Mouse (Mus musculus): Measurements from ENCODE around the gene Znhit3. TPM values are rescaled to one million over a fixed set of nuclear protein-coding genes. Genes with fewer than 3 reads are reported as not detected.
"Not testable (repeated sequence)": the region's sequence is repeated elsewhere in the genome, so short reads cannot be mapped to it uniquely, and the experiment has no call there.

Znhit3 gene
- polyA plus RNA-seq, 1 experiment from 2014 or later, result 91.9 TPM

DNA sequence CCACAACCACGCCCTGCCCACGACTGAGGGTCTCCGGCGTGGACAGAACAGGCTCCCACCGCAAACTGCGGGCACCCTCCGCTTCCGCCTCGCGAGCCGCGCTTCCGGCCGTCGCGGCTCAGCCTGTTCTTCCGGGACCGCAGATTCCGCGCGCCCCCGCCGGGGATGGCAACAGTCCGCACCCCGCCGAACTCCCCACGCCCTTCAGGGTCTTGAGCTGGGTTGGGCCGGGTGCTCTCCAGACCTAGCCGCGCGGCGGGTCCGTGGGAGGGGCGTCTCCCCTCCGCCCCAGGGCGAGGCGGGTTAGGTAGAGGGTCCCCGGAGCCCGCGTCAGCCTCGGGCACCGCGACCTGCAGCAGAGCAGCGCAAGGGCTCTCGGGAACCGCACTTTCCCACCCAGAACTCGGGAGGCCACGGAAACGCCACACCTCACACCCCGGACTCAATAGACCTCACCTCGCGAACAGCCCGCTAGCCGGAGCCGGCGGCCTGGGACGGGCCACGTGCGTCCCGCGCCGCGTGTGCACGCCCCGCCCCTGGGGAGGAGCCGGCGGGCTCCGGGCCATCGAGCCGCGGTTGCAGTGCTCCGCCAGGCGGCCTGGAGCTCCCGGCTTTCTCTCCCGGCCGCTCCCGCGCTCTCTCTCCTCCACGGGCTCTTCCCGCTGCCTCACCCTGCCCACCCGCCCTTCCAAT is 36.2 kb downstream of the Znhit3 start, which contains the start of the genes Myo19 and Pigw:
Myo19 (plus strand) TSS at position 377 of the 693 bp plus-strand sequence.
Pigw (minus strand) TSS at position 514 of the 693 bp plus-strand sequence.
- Histone ChIP-seq H3K4me2 (peak within 1 kb of the TSS; percentile 95), H3K27me3 (replicated peaks; ENCODE audit: control insufficient read depth, insufficient read depth, low read length) (no peaks in the 10 kb centered on the region), H3K27ac (ENCODE audit: low read depth, low read length) (peak within 1 kb of the TSS; percentile 92), H3K9ac (ENCODE audit: low read depth, low read length) (peak within 1 kb of the TSS; percentile 95), H3K9me3 (ENCODE audit: control insufficient read depth, low read length) (no peaks in the 10 kb centered on the region), H3K4me3 (ENCODE audit: low read depth, low read length) (peak within 1 kb of the TSS; percentile 88), H3K4me1 (replicated peaks; ENCODE audit: control insufficient read depth, insufficient read depth, low read length) (peaks cover 13% of the 10 kb centered on the region), H3K36me3 (ENCODE audit: control insufficient read depth, insufficient read depth, low read length) (peaks cover 21% of the 10 kb centered on the region)
- under 1% methylated on average over 79 of the region's 81 CpGs for WGBS
- DNase-seq (ENCODE audit: low spot score), result peak; percentile 84
- ATAC-seq (replicated peaks; ENCODE audit: low FRiP score), result peak; percentile 94

DNA sequence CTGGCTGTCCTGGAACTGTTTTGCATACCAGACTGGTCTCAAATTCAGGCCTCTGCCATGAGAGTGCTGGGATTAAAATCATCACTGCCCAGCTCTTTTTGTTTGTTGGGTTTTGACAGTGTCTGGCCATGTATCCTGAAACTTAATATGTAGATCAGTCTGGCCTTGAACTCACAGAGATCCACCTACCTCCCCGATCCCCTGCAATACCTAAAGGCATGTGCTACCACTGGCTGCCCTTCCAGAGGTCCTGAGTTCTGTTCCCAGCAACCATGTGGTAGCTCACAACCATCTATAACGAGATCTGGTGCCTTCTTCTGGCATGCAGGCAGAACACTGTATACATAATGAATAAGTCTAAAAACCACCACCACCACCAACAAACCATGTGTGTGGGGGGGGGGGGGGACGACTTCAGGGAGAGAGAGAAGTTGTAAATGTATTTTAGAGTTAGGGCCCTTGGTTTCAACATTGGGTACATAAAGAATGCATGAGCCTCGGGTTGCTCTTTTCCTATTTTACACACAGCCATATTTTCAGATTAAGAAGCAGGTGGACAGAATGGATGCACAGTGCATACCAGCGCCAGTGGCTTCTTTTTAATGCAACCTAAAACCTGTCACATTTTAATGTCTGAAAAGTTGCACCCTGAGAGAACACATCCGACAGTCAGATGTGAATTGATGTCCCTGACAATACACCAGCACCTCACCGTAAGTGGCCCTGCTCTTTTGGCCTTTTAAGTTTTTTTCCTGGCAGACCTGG is 37.0 kb downstream of the Znhit3 start:
- Histone ChIP-seq H3K4me2 (peak overlapping the region; percentile 95), H3K4me1 (replicated peaks; ENCODE audit: control insufficient read depth, insufficient read depth, low read length) (peaks cover 13% of the 10 kb centered on the region), H3K9me3 (ENCODE audit: control insufficient read depth, low read length) (no peaks in the 10 kb centered on the region), H3K4me3 (ENCODE audit: low read depth, low read length) (peak overlapping the region; percentile 88), H3K36me3 (ENCODE audit: control insufficient read depth, insufficient read depth, low read length) (peaks cover 16% of the 10 kb centered on the region; the same call in 1 of the 2 replicates), H3K9ac (ENCODE audit: low read depth, low read length) (peak overlapping the region; percentile 95), H3K27me3 (replicated peaks; ENCODE audit: control insufficient read depth, insufficient read depth, low read length) (no peaks in the 10 kb centered on the region), H3K27ac (ENCODE audit: low read depth, low read length) (peak overlapping the region; percentile 92)
- 13% methylated on average over 7 of the region's 7 CpGs for WGBS
- ATAC-seq (replicated peaks; ENCODE audit: low FRiP score) (no peak), DNase-seq (ENCODE audit: low spot score) (peak; percentile 45)

DNA sequence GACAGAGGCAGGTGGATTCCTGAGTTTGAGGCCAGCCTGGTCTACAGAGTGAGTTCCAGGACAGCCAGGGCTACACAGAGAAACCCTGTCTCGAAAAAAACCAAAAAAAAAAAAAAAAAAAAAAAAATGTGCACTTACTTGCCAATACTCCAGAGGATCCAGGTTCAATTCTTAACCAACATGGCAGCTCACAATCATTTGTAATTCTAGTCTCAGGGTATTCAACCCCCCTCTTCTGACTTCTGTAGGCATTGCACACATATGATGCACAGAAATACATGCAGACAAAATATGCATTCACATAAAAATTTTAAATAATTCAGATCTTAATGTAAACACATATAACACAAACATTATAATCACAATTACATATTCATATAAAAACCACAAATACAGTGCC is 40.1 kb downstream of the Znhit3 start:
- not testable (repeated sequence) for DNase-seq (ENCODE audit: low spot score); H3K27ac ChIP-seq (ENCODE audit: low read depth, low read length); H3K4me2 ChIP-seq; H3K9me3 ChIP-seq (ENCODE audit: control insufficient read depth, low read length); H3K9ac ChIP-seq (ENCODE audit: low read depth, low read length); ATAC-seq (replicated peaks; ENCODE audit: low FRiP score); H3K27me3 ChIP-seq (replicated peaks; ENCODE audit: control insufficient read depth, insufficient read depth, low read length); H3K4me3 ChIP-seq (ENCODE audit: low read depth, low read length)
- WGBS, result no CpG with 5 or more reads among the region's 1 CpGs
- H3K4me1 ChIP-seq (replicated peaks; ENCODE audit: control insufficient read depth, insufficient read depth, low read length), result peaks cover 14% of the 10 kb centered on the region
- peaks cover 11% of the 10 kb centered on the region; the same call in 1 of the 2 replicates for H3K36me3 ChIP-seq (ENCODE audit: control insufficient read depth, insufficient read depth, low read length)

DNA sequence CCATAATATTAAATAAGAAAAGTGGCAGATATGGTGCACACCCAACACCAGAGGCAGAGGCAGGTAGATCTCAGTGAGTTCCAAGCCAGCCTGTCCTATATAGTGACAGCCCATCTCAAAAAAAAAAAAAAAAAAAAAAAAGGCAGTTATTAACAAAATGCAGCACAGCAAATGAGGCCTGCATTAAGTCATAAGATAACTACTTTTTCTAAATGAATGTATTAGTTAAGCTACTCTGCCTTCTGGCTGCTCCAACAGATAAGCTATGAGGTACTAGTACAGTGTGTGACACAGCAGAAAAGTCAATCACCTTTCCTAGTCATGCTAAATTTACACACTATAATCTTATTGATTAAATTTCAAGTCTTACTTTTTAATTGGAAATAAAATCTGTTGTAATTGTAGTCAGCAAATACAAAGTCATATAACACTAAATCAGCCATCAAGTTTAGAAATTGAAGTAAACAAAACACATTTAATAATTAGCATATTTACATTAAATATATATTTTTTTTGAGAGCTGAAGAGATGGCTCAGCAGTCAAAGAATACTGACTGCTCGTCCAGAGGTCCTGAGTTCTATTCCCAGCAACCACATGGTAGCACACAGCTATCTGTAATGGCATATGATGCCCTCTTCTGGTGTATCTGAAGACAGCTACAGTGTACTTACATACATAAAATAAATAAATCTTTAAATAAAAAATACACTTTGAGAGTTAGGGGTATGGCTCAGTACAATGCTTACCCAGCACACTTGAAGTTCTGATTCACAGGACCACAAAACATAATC is 42.9 kb downstream of the Znhit3 start:
- ATAC-seq (replicated peaks; ENCODE audit: low FRiP score), result peak; percentile 55
- Histone ChIP-seq H3K9me3 (ENCODE audit: control insufficient read depth, low read length) (no peaks in the 10 kb centered on the region), H3K36me3 (ENCODE audit: control insufficient read depth, insufficient read depth, low read length) (peaks cover 10% of the 10 kb centered on the region; the same call in 1 of the 2 replicates), H3K9ac (ENCODE audit: low read depth, low read length) (no peak overlapping the region), H3K27ac (ENCODE audit: low read depth, low read length) (peak overlapping the region; percentile 89), H3K4me1 (replicated peaks; ENCODE audit: control insufficient read depth, insufficient read depth, low read length) (peaks cover 9% of the 10 kb centered on the region), H3K27me3 (replicated peaks; ENCODE audit: control insufficient read depth, insufficient read depth, low read length) (no peaks in the 10 kb centered on the region), H3K4me2 (peak overlapping the region; percentile 62), H3K4me3 (ENCODE audit: low read depth, low read length) (peak overlapping the region; percentile 21; the same call in 1 of the 2 replicates)
- DNase-seq (ENCODE audit: low spot score), result no peak
- WGBS, result 59% methylated on average over 1 of the region's 1 CpGs

DNA sequence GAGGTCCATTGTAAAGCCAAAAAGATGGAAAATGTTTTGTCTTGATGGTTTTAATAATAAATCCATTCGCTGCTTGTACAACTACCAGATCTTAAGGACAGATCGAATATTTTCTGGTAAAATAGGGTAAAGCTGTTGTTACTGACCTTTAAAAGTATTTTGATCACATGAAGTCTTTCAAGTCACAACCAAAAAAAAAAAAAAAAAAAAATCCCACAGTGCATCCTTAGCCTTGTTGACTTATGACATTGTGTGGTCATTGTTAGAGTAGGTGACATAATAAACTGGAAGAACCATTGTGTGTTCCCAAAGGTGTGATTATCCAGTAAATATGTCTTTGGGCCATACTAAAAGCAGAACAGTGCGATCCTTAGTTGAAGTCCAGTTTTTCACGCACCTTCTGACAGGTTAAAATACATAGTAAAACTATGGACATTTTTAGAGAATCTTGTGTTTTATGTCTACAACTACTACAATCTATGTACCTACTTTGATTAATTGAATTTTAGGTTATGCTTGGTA is 44.6 kb downstream of the Znhit3 start:
- ATAC-seq (replicated peaks; ENCODE audit: low FRiP score) (no peak), DNase-seq (ENCODE audit: low spot score) (no peak)
- H3K4me3 ChIP-seq (ENCODE audit: low read depth, low read length), result peak overlapping the region; percentile 79
- no peaks in the 10 kb centered on the region for H3K27me3 ChIP-seq (replicated peaks; ENCODE audit: control insufficient read depth, insufficient read depth, low read length)
- no peaks in the 10 kb centered on the region for H3K9me3 ChIP-seq (ENCODE audit: control insufficient read depth, low read length)
- H3K9ac ChIP-seq (ENCODE audit: low read depth, low read length), result peak overlapping the region; percentile 93
- 65% methylated on average over 4 of the region's 4 CpGs for WGBS
- H3K36me3 ChIP-seq (ENCODE audit: control insufficient read depth, insufficient read depth, low read length), result no peaks in the 10 kb centered on the region
- H3K4me1 ChIP-seq (replicated peaks; ENCODE audit: control insufficient read depth, insufficient read depth, low read length), result peaks cover 19% of the 10 kb centered on the region
- H3K27ac ChIP-seq (ENCODE audit: low read depth, low read length), result peak overlapping the region; percentile 99
- H3K4me2 ChIP-seq, result peak overlapping the region; percentile 88

DNA sequence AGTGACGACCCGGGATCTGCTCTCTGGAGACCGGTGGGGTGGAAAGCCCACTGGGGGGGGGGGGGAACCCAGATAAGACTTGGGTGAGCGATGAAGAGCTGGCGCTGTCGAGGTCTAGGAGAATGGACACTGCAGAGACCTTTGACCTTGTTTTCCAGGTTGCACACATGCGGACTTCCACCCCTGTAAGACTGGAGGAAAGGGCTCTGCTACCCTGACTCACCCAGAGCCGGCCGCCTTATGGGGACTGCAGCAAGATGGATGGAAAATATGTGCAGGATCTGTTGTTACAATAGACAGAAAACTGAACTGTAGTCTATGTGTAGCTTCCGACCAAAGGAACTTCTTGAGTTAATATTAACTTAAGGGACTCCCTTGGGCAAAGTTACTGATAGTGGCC is 45.1 kb downstream of the Znhit3 start:
- Histone ChIP-seq H3K36me3 (ENCODE audit: control insufficient read depth, insufficient read depth, low read length) (no peaks in the 10 kb centered on the region), H3K4me3 (ENCODE audit: low read depth, low read length) (peak overlapping the region; percentile 79), H3K27me3 (replicated peaks; ENCODE audit: control insufficient read depth, insufficient read depth, low read length) (no peaks in the 10 kb centered on the region), H3K27ac (ENCODE audit: low read depth, low read length) (peak overlapping the region; percentile 99), H3K4me1 (replicated peaks; ENCODE audit: control insufficient read depth, insufficient read depth, low read length) (peaks cover 21% of the 10 kb centered on the region), H3K4me2 (peak overlapping the region; percentile 88), H3K9me3 (ENCODE audit: control insufficient read depth, low read length) (no peaks in the 10 kb centered on the region), H3K9ac (ENCODE audit: low read depth, low read length) (peak overlapping the region; percentile 93)
- WGBS, result 0% methylated on average over 10 of the region's 10 CpGs
- DNase-seq (ENCODE audit: low spot score) (no peak), ATAC-seq (replicated peaks; ENCODE audit: low FRiP score) (no peak; the same call in 1 of the 2 replicates)

DNA sequence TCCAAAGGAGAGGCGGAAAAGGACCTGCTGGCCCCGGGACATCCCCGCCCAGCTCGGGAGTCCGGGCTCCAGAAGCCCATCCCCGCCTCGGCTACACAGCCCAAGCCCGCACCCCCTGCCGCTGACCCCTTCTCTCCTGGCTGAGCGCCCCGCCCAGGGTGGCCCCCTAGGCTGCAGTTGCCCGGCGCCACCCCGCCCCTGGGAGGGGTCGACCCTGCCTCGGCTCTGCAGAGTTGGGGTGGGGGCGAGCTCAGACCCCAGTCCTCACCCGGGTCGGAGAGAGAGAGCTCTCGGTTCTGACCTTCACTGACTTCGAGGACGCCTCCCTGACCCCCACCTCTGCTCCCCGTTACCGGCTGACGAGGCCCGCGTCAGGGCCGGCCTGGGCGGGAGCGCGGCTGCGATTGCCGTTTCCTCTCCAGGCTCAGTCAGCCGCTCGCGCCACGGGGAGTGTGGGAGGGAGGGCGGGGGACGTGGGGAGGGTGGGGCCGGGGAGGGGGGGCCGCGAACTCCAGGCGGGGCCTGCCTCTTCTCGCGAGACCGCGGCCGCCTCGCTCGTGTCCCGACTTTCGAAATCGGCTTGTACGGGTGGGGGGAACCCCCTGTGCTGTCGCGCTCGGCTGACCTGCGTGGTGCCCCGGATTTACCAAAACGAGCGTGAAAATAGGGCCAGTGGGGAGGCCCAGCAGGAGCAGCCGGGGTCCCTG is 45.7 kb downstream of the Znhit3 start, which contains the start of gene Ggnbp2:
Ggnbp2 (minus strand) TSS at position 481 of the 707 bp plus-strand sequence.
- 0% methylated on average over 55 of the region's 62 CpGs for WGBS
- peak; percentile 79 for ATAC-seq (replicated peaks; ENCODE audit: low FRiP score)
- no peaks in the 10 kb centered on the region for H3K27me3 ChIP-seq (replicated peaks; ENCODE audit: control insufficient read depth, insufficient read depth, low read length)

More for the DNA sequence above, 45.7 kb downstream of the Znhit3 start, which contains the start of gene Ggnbp2:
- Histone ChIP-seq H3K4me3 (ENCODE audit: low read depth, low read length) (peak within 1 kb of the TSS; percentile 79), H3K27ac (ENCODE audit: low read depth, low read length) (peak within 1 kb of the TSS; percentile 99), H3K4me2 (peak within 1 kb of the TSS; percentile 88), H3K36me3 (ENCODE audit: control insufficient read depth, insufficient read depth, low read length) (no peaks in the 10 kb centered on the region), H3K9ac (ENCODE audit: low read depth, low read length) (peak within 1 kb of the TSS; percentile 98), H3K9me3 (ENCODE audit: control insufficient read depth, low read length) (no peaks in the 10 kb centered on the region), H3K4me1 (replicated peaks; ENCODE audit: control insufficient read depth, insufficient read depth, low read length) (peaks cover 27% of the 10 kb centered on the region)
- peak; percentile 95 for DNase-seq (ENCODE audit: low spot score)

All from liver, embryonic 11.5 days (tissue).